Mouse (Mus musculus): Measurements from ENCODE around the gene Gas8. TPM values are rescaled to one million over a fixed set of nuclear protein-coding genes. Genes with fewer than 3 reads are reported as not detected.

The Gas8 gene
- total RNA-seq, 1 experiment, result 25.3 TPM

DNA sequence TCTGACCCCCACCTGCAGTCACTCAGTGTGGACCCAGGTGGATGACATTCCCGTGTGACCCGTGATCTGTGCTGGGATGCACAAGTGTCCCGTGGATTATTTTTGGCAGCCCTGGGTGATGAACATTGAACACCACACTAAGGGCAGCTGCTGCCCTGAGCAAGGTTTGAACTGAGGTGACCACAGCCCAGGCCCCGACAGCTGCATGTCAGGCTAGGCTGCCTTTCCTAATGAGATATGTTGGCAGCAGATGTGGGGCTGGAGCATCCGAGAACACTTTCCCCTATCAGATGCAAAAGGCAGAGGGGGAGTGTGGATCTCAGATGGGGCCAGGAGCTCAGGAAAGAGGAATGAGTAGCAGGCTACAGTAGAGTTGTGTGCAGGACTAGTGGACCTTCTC is 7.8 kb upstream of the Gas8 start:
- in situ Hi-C loops (cut with MboI; ENCODE audit: low sequenced_read_pairs in 2 of 2, unreplicated experiment in 2 of 2), result no loop called here
- no peak for TF ChIP-seq HCFC1 (IDR thresholded peaks at IDR 0.05; ENCODE audit: borderline replicate concordance, insufficient read depth, low read length)
- no peak for TF ChIP-seq ZNF384 (IDR thresholded peaks at IDR 0.05; ENCODE audit: low read depth, low read length)
- no peak for TF ChIP-seq MAFK (IDR thresholded peaks at IDR 0.05; ENCODE audit: insufficient read depth, low read depth, low read length)
- TF ChIP-seq CHD2 (IDR thresholded peaks at IDR 0.05; ENCODE audit: low read depth, low read length), result no peak
- DNase-seq (ENCODE audit: low read depth, low spot score), result no peak
- Histone ChIP-seq H3K27ac (ENCODE audit: insufficient read depth, low read depth, low read length, poor library complexity, severe bottlenecking) (no peak overlapping the region), H3K9ac (ENCODE audit: insufficient read depth, low read depth, low read length, poor library complexity, severe bottlenecking) (no peak overlapping the region), H3K4me1 (ENCODE audit: control insufficient read depth in 2 of 2, insufficient read depth in 2 of 2, low read length in 2 of 2, poor library complexity in 1 of 2) (no peaks in the 10 kb centered on the region; a peak in 1 of 4 replicates), H3K36me3 (ENCODE audit: control insufficient read depth, insufficient read depth, low read length, poor library complexity, severe bottlenecking) (peaks cover 10% of the 10 kb centered on the region; the same call in 1 of the 2 replicates), H3K4me3 (ENCODE audit: insufficient read depth in 1 of 2, low read depth in 1 of 2, low read length in 2 of 2, poor library complexity in 1 of 2, severe bottlenecking in 1 of 2) (no peak overlapping the region), H3K9me3 (ENCODE audit: control insufficient read depth, insufficient read depth, low read depth, low read length) (no peaks in the 10 kb centered on the region)

DNA sequence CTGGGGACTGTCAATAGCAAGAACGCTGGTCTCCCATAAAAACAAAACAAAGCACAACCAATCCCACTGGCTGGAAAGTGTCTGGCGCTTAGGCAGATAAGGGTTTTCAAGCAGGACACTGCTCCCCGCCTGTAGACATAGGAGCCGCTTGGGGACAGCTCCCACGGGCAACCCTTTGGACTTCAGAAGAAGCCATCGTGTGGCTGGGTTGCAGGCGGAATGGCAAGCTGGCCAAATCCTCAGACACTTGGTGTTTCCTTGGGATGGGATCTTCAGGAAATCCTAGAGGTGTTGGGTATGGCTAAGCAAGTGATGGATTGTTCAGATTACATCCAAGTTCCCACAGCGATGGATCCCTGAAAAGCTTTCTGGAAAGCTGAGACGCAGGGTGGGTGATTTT is 4.5 kb upstream of the Gas8 start:
- Histone ChIP-seq H3K4me3 (ENCODE audit: insufficient read depth in 1 of 2, low read depth in 1 of 2, low read length in 2 of 2, poor library complexity in 1 of 2, severe bottlenecking in 1 of 2) (peak overlapping the region in 1 of 2 experiments; percentile 94; a peak in 1 of 4 replicates), H3K9ac (ENCODE audit: insufficient read depth, low read depth, low read length, poor library complexity, severe bottlenecking) (no peak overlapping the region), H3K27ac (ENCODE audit: insufficient read depth, low read depth, low read length, poor library complexity, severe bottlenecking) (no peak overlapping the region), H3K36me3 (ENCODE audit: control insufficient read depth, insufficient read depth, low read length, poor library complexity, severe bottlenecking) (peaks cover 8% of the 10 kb centered on the region; the same call in 1 of the 2 replicates), H3K4me1 (ENCODE audit: control insufficient read depth in 2 of 2, insufficient read depth in 2 of 2, low read length in 2 of 2, poor library complexity in 1 of 2) (peaks cover 0 to under 1% of the 10 kb centered on the region in 2 experiments; a peak in 1 of 4 replicates), H3K9me3 (ENCODE audit: control insufficient read depth, insufficient read depth, low read depth, low read length) (no peaks in the 10 kb centered on the region)
- in situ Hi-C loops (cut with MboI; ENCODE audit: low sequenced_read_pairs in 2 of 2, unreplicated experiment in 2 of 2), result no loop called here
- DNase-seq (ENCODE audit: low read depth, low spot score), result no peak
- TF ChIP-seq CHD2 (IDR thresholded peaks at IDR 0.05; ENCODE audit: low read depth, low read length) (no peak), HCFC1 (IDR thresholded peaks at IDR 0.05; ENCODE audit: borderline replicate concordance, insufficient read depth, low read length) (no peak), MAFK (IDR thresholded peaks at IDR 0.05; ENCODE audit: insufficient read depth, low read depth, low read length) (no peak), ZNF384 (IDR thresholded peaks at IDR 0.05; ENCODE audit: low read depth, low read length) (no peak), ZC3H11A (IDR thresholded peaks at IDR 0.05; ENCODE audit: borderline replicate concordance, low read depth, low read length) (no peak)

DNA sequence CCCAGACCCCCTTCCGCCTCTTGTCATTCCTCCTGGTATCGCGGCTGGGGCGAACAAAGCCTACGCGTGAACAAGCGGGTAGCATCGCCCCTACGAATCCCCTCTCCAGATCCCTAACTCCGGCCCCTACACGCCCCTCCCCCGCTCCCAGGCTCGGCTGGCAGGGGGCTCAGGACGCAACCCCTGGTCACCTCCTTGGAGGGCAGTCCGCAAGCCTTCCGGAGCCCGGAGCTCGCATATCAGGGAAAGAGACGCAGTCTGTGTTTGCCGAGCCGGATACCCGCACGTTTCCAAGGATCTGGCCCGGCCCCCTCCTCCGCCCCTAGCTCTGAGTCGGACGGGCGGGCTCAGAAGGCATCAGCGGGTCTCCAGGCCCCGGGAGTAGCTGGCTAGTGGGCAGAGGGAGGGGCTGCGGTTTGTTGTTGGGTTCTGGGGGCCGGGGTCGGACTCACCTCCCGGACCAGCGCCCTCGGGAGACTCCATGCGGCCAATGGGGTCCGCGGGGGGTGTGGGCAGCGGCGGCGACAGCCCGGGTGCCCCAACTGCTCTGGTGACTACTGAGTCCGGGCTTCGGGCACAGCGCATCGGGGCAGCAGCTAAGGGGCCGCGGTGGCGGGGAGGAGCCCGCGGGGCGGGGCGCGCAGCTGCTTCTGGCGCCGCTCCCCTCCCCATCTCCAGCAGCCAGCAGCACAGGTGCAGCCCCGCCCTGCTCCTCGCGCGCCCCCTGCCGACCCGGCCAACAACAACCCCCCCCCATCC is 3.7 kb upstream of the Gas8 start, which contains the start of gene Dbndd1:
Dbndd1 (minus strand) TSS at position 683 of the 759 bp plus-strand sequence.
- peak within 1 kb of the TSS; percentile 77 to 94 for H3K4me3 ChIP-seq (ENCODE audit: insufficient read depth in 1 of 2, low read depth in 1 of 2, low read length in 2 of 2, poor library complexity in 1 of 2, severe bottlenecking in 1 of 2)
- H3K27ac ChIP-seq (ENCODE audit: insufficient read depth, low read depth, low read length, poor library complexity, severe bottlenecking), result no peak within 1 kb of the TSS
- TF ChIP-seq HCFC1 (IDR thresholded peaks at IDR 0.05; ENCODE audit: borderline replicate concordance, insufficient read depth, low read length) (no peak), ZC3H11A (IDR thresholded peaks at IDR 0.05; ENCODE audit: borderline replicate concordance, low read depth, low read length) (no peak), MAFK (IDR thresholded peaks at IDR 0.05; ENCODE audit: insufficient read depth, low read depth, low read length) (no peak), CHD2 (IDR thresholded peaks at IDR 0.05; ENCODE audit: low read depth, low read length) (no peak), ZNF384 (IDR thresholded peaks at IDR 0.05; ENCODE audit: low read depth, low read length) (no peak)
- H3K36me3 ChIP-seq (ENCODE audit: control insufficient read depth, insufficient read depth, low read length, poor library complexity, severe bottlenecking), result peaks cover 1% of the 10 kb centered on the region; the same call in 1 of the 2 replicates
- in situ Hi-C loops (cut with MboI; ENCODE audit: low sequenced_read_pairs in 2 of 2, unreplicated experiment in 2 of 2), result no loop called here
- H3K9ac ChIP-seq (ENCODE audit: insufficient read depth, low read depth, low read length, poor library complexity, severe bottlenecking), result peak within 1 kb of the TSS; percentile 69
- no peak for DNase-seq (ENCODE audit: low read depth, low spot score)
- H3K9me3 ChIP-seq (ENCODE audit: control insufficient read depth, insufficient read depth, low read depth, low read length), result no peaks in the 10 kb centered on the region
- H3K4me1 ChIP-seq (ENCODE audit: control insufficient read depth in 2 of 2, insufficient read depth in 2 of 2, low read length in 2 of 2, poor library complexity in 1 of 2), result peaks cover 0 to 3% of the 10 kb centered on the region in 2 experiments; a peak in 2 of 4 replicates

- no peak for DNase-seq (ENCODE audit: low read depth, low spot score)
- no peak overlapping the region for H3K9ac ChIP-seq (ENCODE audit: insufficient read depth, low read depth, low read length, poor library complexity, severe bottlenecking)
- no peak overlapping the region for H3K27ac ChIP-seq (ENCODE audit: insufficient read depth, low read depth, low read length, poor library complexity, severe bottlenecking)
- peaks cover 0 to 3% of the 10 kb centered on the region in 2 experiments; a peak in 2 of 4 replicates for H3K4me1 ChIP-seq (ENCODE audit: control insufficient read depth in 2 of 2, insufficient read depth in 2 of 2, low read length in 2 of 2, poor library complexity in 1 of 2)
- no peak for TF ChIP-seq ZC3H11A (IDR thresholded peaks at IDR 0.05; ENCODE audit: borderline replicate concordance, low read depth, low read length)
- TF ChIP-seq HCFC1 (IDR thresholded peaks at IDR 0.05; ENCODE audit: borderline replicate concordance, insufficient read depth, low read length), result no peak
- no peak for TF ChIP-seq CHD2 (IDR thresholded peaks at IDR 0.05; ENCODE audit: low read depth, low read length)
- TF ChIP-seq MAFK (IDR thresholded peaks at IDR 0.05; ENCODE audit: insufficient read depth, low read depth, low read length), result no peak
- TF ChIP-seq ZNF384 (IDR thresholded peaks at IDR 0.05; ENCODE audit: low read depth, low read length), result no peak
- in situ Hi-C loops (cut with MboI; ENCODE audit: low sequenced_read_pairs in 2 of 2, unreplicated experiment in 2 of 2), result no loop called here
- H3K4me3 ChIP-seq (ENCODE audit: insufficient read depth in 1 of 2, low read depth in 1 of 2, low read length in 2 of 2, poor library complexity in 1 of 2, severe bottlenecking in 1 of 2), result peak overlapping the region; percentile 18 to 37; a peak in 3 of 4 replicates
- H3K36me3 ChIP-seq (ENCODE audit: control insufficient read depth, insufficient read depth, low read length, poor library complexity, severe bottlenecking), result peaks cover 2% of the 10 kb centered on the region; the same call in 1 of the 2 replicates
- no peaks in the 10 kb centered on the region for H3K9me3 ChIP-seq (ENCODE audit: control insufficient read depth, insufficient read depth, low read depth, low read length)
Measured at GRCm38 (mm10) chr8:123515540-123515897, 3.1 kb upstream of the Gas8 start.

Data from ES-E14 (cell line).